Mouse (Mus musculus): ENCODE results near the gene Hhatl.

DNA sequence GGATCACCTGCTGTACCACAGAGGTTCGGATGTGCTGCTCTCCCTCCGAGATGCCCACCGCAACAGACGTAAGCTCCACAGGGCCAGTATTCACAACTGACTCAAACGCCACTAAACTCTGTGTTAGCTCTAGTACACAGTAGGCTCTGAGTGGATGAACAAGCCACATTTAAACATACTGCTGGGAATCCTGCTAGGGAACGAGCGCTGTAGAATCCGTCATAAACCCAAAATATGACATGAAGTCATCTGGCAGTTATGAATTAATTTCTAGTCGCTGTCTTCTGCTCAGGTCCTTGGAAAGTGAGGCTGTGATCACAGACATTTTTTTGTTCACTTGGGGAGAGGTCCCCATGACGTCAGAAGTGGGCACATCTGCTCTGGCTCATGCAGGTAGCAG, 16.4 kb downstream of the Hhatl start:
- no peak for TF ChIP-seq CTCF (conservative IDR thresholded peaks at IDR 0.05; ENCODE audit: low read length)
- TF ChIP-seq NANOG (IDR thresholded peaks at IDR 0.05; ENCODE audit: borderline replicate concordance, low read length), result no peak
- TF ChIP-seq POU5F1 (IDR thresholded peaks at IDR 0.05; ENCODE audit: borderline replicate concordance, low read length), result no peak
